In genomic region chr15:83155672-83156419, GRCm38 (mm10) we compare ENCODE assay signal across 16 mouse cellular contexts. TPM values are rescaled to one million over a fixed set of nuclear protein-coding genes. Genes with fewer than 3 reads are reported as not detected.
A peak's percentile ranks its signal among the peaks of the same experiment; 100 is the strongest.
DNase-seq lines count a peak whose midpoint lies in the region; ATAC-seq and TF ChIP-seq lines count a peak whose summit lies in the region.
"Had no signal": no experiment of that assay in that cellular context is flagged by ENCODE, and none has a peak within 500 bp of the region (broad histone marks: within the 10 kb centered on the region; RNA-seq: fewer than 3 reads in every experiment).

No protein-coding gene starts in this region.

- peak overlapping the region; percentile 63 for H3K27ac ChIP-seq in gastrocnemius, adult 2 months
- no peak overlapping the region for H3K27ac ChIP-seq in cerebellum, adult 2 months (ENCODE audit: insufficient read depth, low read length)
- H3K27ac ChIP-seq: midbrain, embryonic 12.5 days; neural tube, embryonic 12.5 days had no signal

- no peak overlapping the region for H3K4me3 ChIP-seq in gastrocnemius, adult 2 months
- peak overlapping the region; percentile 31 for H3K4me3 ChIP-seq in megakaryocyte, embryonic 14.5 days (replicated peaks)
- no peak overlapping the region for H3K4me3 ChIP-seq in cerebellum, adult 2 months (replicated peaks; ENCODE audit: insufficient read depth, low read depth, low read length)
- H3K4me3 ChIP-seq: midbrain, embryonic 12.5 days; neural tube, embryonic 12.5 days had no signal

- no peak for DNase-seq in gastrocnemius, adult 2 months
- DNase-seq in gastrocnemius, adult 8-10 months (ENCODE audit: low spot score in 2 of 2): no peak
- DNase-seq in adrenal gland, postnatal 14 days: peak; percentile 66
- DNase-seq in kidney, postnatal 36 days: peak; percentile 32 to 45
- DNase-seq in cerebellum, adult 2 months: no peak
- DNase-seq in right cerebral cortex, postnatal 4 days: no peak
- DNase-seq: B cell, adult 2 months; heart, postnatal 4 days; layer of hippocampus, adult 9-11 months; right cerebral cortex, adult 18-20 months; thymus, postnatal 36 days had no signal

- H3K9me3 ChIP-seq in megakaryocyte, embryonic 14.5 days: no peaks in the 10 kb centered on the region
- H3K9me3 ChIP-seq: midbrain, embryonic 12.5 days; neural tube, embryonic 12.5 days had no signal

- WGBS in cerebellum, adult 2 months: 81% methylated on average over 6 of the region's 6 CpGs

- peaks cover 77% of the 10 kb centered on the region for H3K36me3 ChIP-seq in megakaryocyte, embryonic 14.5 days (replicated peaks; ENCODE audit: low read length)

- TF ChIP-seq POLR2A in cerebellum, adult 2 months (IDR thresholded peaks at IDR 0.05; ENCODE audit: borderline replicate concordance, insufficient read depth, low read length): no peak

- ATAC-seq in megakaryocyte, adult 5-6 weeks (ENCODE audit: poor library complexity, severe bottlenecking): no peak
- ATAC-seq: intestine, embryonic 16.5 days had no signal

- no peak for TF ChIP-seq CTCF in gastrocnemius, adult 2 months (IDR thresholded peaks at IDR 0.05)
- TF ChIP-seq CTCF in cerebellum, adult 2 months (IDR thresholded peaks at IDR 0.05; ENCODE audit: borderline replicate concordance, insufficient read depth, low read depth, low read length): no peak

- peaks cover 75% of the 10 kb centered on the region for H3K4me1 ChIP-seq in megakaryocyte, embryonic 14.5 days
- peaks cover 6% of the 10 kb centered on the region for H3K4me1 ChIP-seq in cerebellum, adult 2 months (ENCODE audit: control insufficient read depth, insufficient read depth, low read length)
- H3K4me1 ChIP-seq: neural tube, embryonic 12.5 days had no signal

- intact Hi-C loops in gastrocnemius, adult 2 months (cut with DNase I): loop anchor here (2.0 to 5.0 kb wide), 3 partner anchors 17 to 361 kb away; partner anchors contain the start of gene Cyb5r3

- H3K27me3 ChIP-seq in megakaryocyte, embryonic 14.5 days (replicated peaks): no peaks in the 10 kb centered on the region
- no peaks in the 10 kb centered on the region for H3K27me3 ChIP-seq in cerebellum, adult 2 months (ENCODE audit: control insufficient read depth, insufficient read depth, low read length)
- H3K27me3 ChIP-seq: midbrain, embryonic 12.5 days; neural tube, embryonic 12.5 days had no signal

RNA-seq across cellular contexts. Expression of gene Poldip3, which starts 6.7 kb away (rescaled TPM):
- 10 to 100 TPM; 16.0 to 16.3 TPM for total RNA-seq in gastrocnemius, adult 2 months (2021)
- 10 to 100 TPM; 12.3 to 18.1 (median 16.9) TPM for total RNA-seq in gastrocnemius, adult 8-10 months (2022)
- 69.1 and 81.7 TPM in 2 replicates for polyA plus RNA-seq in megakaryocyte, embryonic 14.5 days (2012; ENCODE audit: insufficient read depth, low replicate concordance)
- 41.5 and 45.2 TPM in 2 replicates for total RNA-seq in megakaryocyte, adult 5-6 weeks (2015)
- total RNA-seq in megakaryocyte, adult 5-6 weeks (2017): 96.6 and 118 TPM in 2 replicates
- total RNA-seq in adrenal gland, postnatal 14 days (2021): 87.6 and 97.0 TPM in 2 replicates
- 73.3 and 74.1 TPM in 2 replicates for polyA plus RNA-seq in cerebellum, adult 2 months (2012; rRNA removed)

RNA-seq across cellular contexts. Expression of gene Cyb5r3, which starts 16.5 kb away (rescaled TPM):
- total RNA-seq in gastrocnemius, adult 2 months (2021): 10 to 100 TPM; 39.2 to 43.1 TPM
- 10 to 100 TPM; 40.7 to 56.5 (median 45.0) TPM for total RNA-seq in gastrocnemius, adult 8-10 months (2022)
- 127 and 215 TPM in 2 replicates for polyA plus RNA-seq in megakaryocyte, embryonic 14.5 days (2012; ENCODE audit: insufficient read depth, low replicate concordance)
- total RNA-seq in megakaryocyte, adult 5-6 weeks (2015): 42.8 and 44.7 TPM in 2 replicates
- 21.0 and 24.5 TPM in 2 replicates for total RNA-seq in megakaryocyte, adult 5-6 weeks (2017)
- 206 and 217 TPM in 2 replicates for total RNA-seq in adrenal gland, postnatal 14 days (2021)
- 63.5 and 68.6 TPM in 2 replicates for polyA plus RNA-seq in cerebellum, adult 2 months (2012; rRNA removed)

RNA-seq across cellular contexts. Expression of gene Rrp7a, which starts 33.2 kb away (rescaled TPM):
- 10 to 100 TPM; 34.3 to 41.3 TPM for total RNA-seq in gastrocnemius, adult 2 months (2021)
- 10 to 100 TPM; 32.9 to 48.0 (median 41.8) TPM for total RNA-seq in gastrocnemius, adult 8-10 months (2022)
- polyA plus RNA-seq in megakaryocyte, embryonic 14.5 days (2012; ENCODE audit: insufficient read depth, low replicate concordance): 23.5 and 59.4 TPM in 2 replicates
- 17.5 and 21.2 TPM in 2 replicates for total RNA-seq in megakaryocyte, adult 5-6 weeks (2015)
- 50.8 and 57.9 TPM in 2 replicates for total RNA-seq in megakaryocyte, adult 5-6 weeks (2017)
- total RNA-seq in adrenal gland, postnatal 14 days (2021): 95.0 and 99.4 TPM in 2 replicates
- polyA plus RNA-seq in cerebellum, adult 2 months (2012; rRNA removed): 109 and 114 TPM in 2 replicates

Comparison
In these comparisons a context has a peak if more than half of its experiments do, and no peak if none do; other contexts are left out.
1. DNase-seq: peak in adrenal gland, postnatal 14 days (single experiment) and kidney, postnatal 36 days (2 of 2); none in gastrocnemius, adult 2 months (single experiment), gastrocnemius, adult 8-10 months (0 of 2), cerebellum, adult 2 months (0 of 2) and right cerebral cortex, postnatal 4 days (single experiment).